Mouse (Mus musculus): ENCODE measurements around the gene Pmp22. TPM values are rescaled to one million over a fixed set of nuclear protein-coding genes. Genes with fewer than 3 reads are reported as not detected.

The Pmp22 gene
- total RNA-seq, 1 experiment = 106 TPM

GRCm38 (mm10) chr11:63180262-63181101 lies 51.7 kb downstream of the Pmp22 start:
- Histone ChIP-seq H3K4me1 (ENCODE audit: control insufficient read depth in 2 of 2, insufficient read depth in 2 of 2, low read length in 2 of 2, poor library complexity in 1 of 2) (peaks cover 3 to 9% of the 10 kb centered on the region in 2 experiments; a peak in 2 of 4 replicates), H3K9me3 (ENCODE audit: control insufficient read depth, insufficient read depth, low read depth, low read length) (no peaks in the 10 kb centered on the region), H3K27ac (ENCODE audit: insufficient read depth, low read depth, low read length, poor library complexity, severe bottlenecking) (no peak overlapping the region), H3K9ac (ENCODE audit: insufficient read depth, low read depth, low read length, poor library complexity, severe bottlenecking) (no peak overlapping the region), H3K4me3 (ENCODE audit: insufficient read depth in 1 of 2, low read depth in 1 of 2, low read length in 2 of 2, poor library complexity in 1 of 2, severe bottlenecking in 1 of 2) (no peak overlapping the region), H3K36me3 (ENCODE audit: control insufficient read depth, insufficient read depth, low read length, poor library complexity, severe bottlenecking) (no peaks in the 10 kb centered on the region)
- in situ Hi-C loops (cut with MboI; ENCODE audit: low sequenced_read_pairs in 2 of 2, unreplicated experiment in 2 of 2) = no loop called here
- no peak for DNase-seq (ENCODE audit: low read depth, low spot score)
- TF ChIP-seq ZNF384 (IDR thresholded peaks at IDR 0.05; ENCODE audit: low read depth, low read length) = no peak
- no peak for TF ChIP-seq HCFC1 (IDR thresholded peaks at IDR 0.05; ENCODE audit: borderline replicate concordance, insufficient read depth, low read length)
- no peak for TF ChIP-seq MAFK (IDR thresholded peaks at IDR 0.05; ENCODE audit: insufficient read depth, low read depth, low read length)
- TF ChIP-seq CHD2 (IDR thresholded peaks at IDR 0.05; ENCODE audit: low read depth, low read length) = no peak
- TF ChIP-seq ZC3H11A (IDR thresholded peaks at IDR 0.05; ENCODE audit: borderline replicate concordance, low read depth, low read length) = no peak

GRCm38 (mm10) chr11:63188803-63189202 lies 60.0 kb downstream of the Pmp22 start:
- no peak for DNase-seq (ENCODE audit: low read depth, low spot score)
- H3K36me3 ChIP-seq (ENCODE audit: control insufficient read depth, insufficient read depth, low read length, poor library complexity, severe bottlenecking) = no peaks in the 10 kb centered on the region
- in situ Hi-C loops (cut with MboI; ENCODE audit: low sequenced_read_pairs in 2 of 2, unreplicated experiment in 2 of 2) = no loop called here

GRCm38 (mm10) chr11:63198070-63198469 lies 69.3 kb downstream of the Pmp22 start:
- TF ChIP-seq CHD2 (IDR thresholded peaks at IDR 0.05; ENCODE audit: low read depth, low read length) = no peak
- TF ChIP-seq MAFK (IDR thresholded peaks at IDR 0.05; ENCODE audit: insufficient read depth, low read depth, low read length) = no peak
- TF ChIP-seq ZNF384 (IDR thresholded peaks at IDR 0.05; ENCODE audit: low read depth, low read length) = no peak
- TF ChIP-seq ZC3H11A (IDR thresholded peaks at IDR 0.05; ENCODE audit: borderline replicate concordance, low read depth, low read length) = no peak
- TF ChIP-seq HCFC1 (IDR thresholded peaks at IDR 0.05; ENCODE audit: borderline replicate concordance, insufficient read depth, low read length) = no peak
- Histone ChIP-seq H3K4me1 (ENCODE audit: control insufficient read depth in 2 of 2, insufficient read depth in 2 of 2, low read length in 2 of 2, poor library complexity in 1 of 2) (peaks cover 0 to 3% of the 10 kb centered on the region in 2 experiments; a peak in 1 of 4 replicates), H3K9ac (ENCODE audit: insufficient read depth, low read depth, low read length, poor library complexity, severe bottlenecking) (no peak overlapping the region), H3K9me3 (ENCODE audit: control insufficient read depth, insufficient read depth, low read depth, low read length) (0 out of 2 replicates have a peak, but pooled peaks cover 3% of the 10 kb centered on the region), H3K36me3 (ENCODE audit: control insufficient read depth, insufficient read depth, low read length, poor library complexity, severe bottlenecking) (no peaks in the 10 kb centered on the region), H3K4me3 (ENCODE audit: insufficient read depth in 1 of 2, low read depth in 1 of 2, low read length in 2 of 2, poor library complexity in 1 of 2, severe bottlenecking in 1 of 2) (no peak overlapping the region), H3K27ac (ENCODE audit: insufficient read depth, low read depth, low read length, poor library complexity, severe bottlenecking) (no peak overlapping the region)
- in situ Hi-C loops (cut with MboI; ENCODE audit: low sequenced_read_pairs in 2 of 2, unreplicated experiment in 2 of 2) = no loop called here
- no peak for DNase-seq (ENCODE audit: low read depth, low spot score)

More at GRCm38 (mm10) chr11:63188803-63189202, 60.0 kb downstream of the Pmp22 start:
- Histone ChIP-seq H3K9me3 (ENCODE audit: control insufficient read depth, insufficient read depth, low read depth, low read length) (no peaks in the 10 kb centered on the region), H3K4me1 (ENCODE audit: control insufficient read depth in 2 of 2, insufficient read depth in 2 of 2, low read length in 2 of 2, poor library complexity in 1 of 2) (no peaks in the 10 kb centered on the region), H3K9ac (ENCODE audit: insufficient read depth, low read depth, low read length, poor library complexity, severe bottlenecking) (no peak overlapping the region), H3K4me3 (ENCODE audit: insufficient read depth in 1 of 2, low read depth in 1 of 2, low read length in 2 of 2, poor library complexity in 1 of 2, severe bottlenecking in 1 of 2) (no peak overlapping the region), H3K27ac (ENCODE audit: insufficient read depth, low read depth, low read length, poor library complexity, severe bottlenecking) (no peak overlapping the region)
- TF ChIP-seq ZC3H11A (IDR thresholded peaks at IDR 0.05; ENCODE audit: borderline replicate concordance, low read depth, low read length) (no peak), ZNF384 (IDR thresholded peaks at IDR 0.05; ENCODE audit: low read depth, low read length) (no peak), CHD2 (IDR thresholded peaks at IDR 0.05; ENCODE audit: low read depth, low read length) (no peak), MAFK (IDR thresholded peaks at IDR 0.05; ENCODE audit: insufficient read depth, low read depth, low read length) (no peak), HCFC1 (IDR thresholded peaks at IDR 0.05; ENCODE audit: borderline replicate concordance, insufficient read depth, low read length) (no peak)

- Histone ChIP-seq H3K4me3 (ENCODE audit: insufficient read depth in 1 of 2, low read depth in 1 of 2, low read length in 2 of 2, poor library complexity in 1 of 2, severe bottlenecking in 1 of 2) (no peak overlapping the region), H3K9me3 (ENCODE audit: control insufficient read depth, insufficient read depth, low read depth, low read length) (0 out of 2 replicates have a peak, but pooled peaks cover 3% of the 10 kb centered on the region), H3K4me1 (ENCODE audit: control insufficient read depth in 2 of 2, insufficient read depth in 2 of 2, low read length in 2 of 2, poor library complexity in 1 of 2) (peaks cover 0 to 3% of the 10 kb centered on the region in 2 experiments; a peak in 1 of 4 replicates), H3K27ac (ENCODE audit: insufficient read depth, low read depth, low read length, poor library complexity, severe bottlenecking) (no peak overlapping the region), H3K9ac (ENCODE audit: insufficient read depth, low read depth, low read length, poor library complexity, severe bottlenecking) (no peak overlapping the region), H3K36me3 (ENCODE audit: control insufficient read depth, insufficient read depth, low read length, poor library complexity, severe bottlenecking) (no peaks in the 10 kb centered on the region)
- TF ChIP-seq ZC3H11A (IDR thresholded peaks at IDR 0.05; ENCODE audit: borderline replicate concordance, low read depth, low read length) = no peak
- TF ChIP-seq ZNF384 (IDR thresholded peaks at IDR 0.05; ENCODE audit: low read depth, low read length) = no peak
- TF ChIP-seq MAFK (IDR thresholded peaks at IDR 0.05; ENCODE audit: insufficient read depth, low read depth, low read length) = no peak
- TF ChIP-seq CHD2 (IDR thresholded peaks at IDR 0.05; ENCODE audit: low read depth, low read length) = no peak
- no peak for TF ChIP-seq HCFC1 (IDR thresholded peaks at IDR 0.05; ENCODE audit: borderline replicate concordance, insufficient read depth, low read length)
- DNase-seq (ENCODE audit: low read depth, low spot score) = no peak
- in situ Hi-C loops (cut with MboI; ENCODE audit: low sequenced_read_pairs in 2 of 2, unreplicated experiment in 2 of 2) = no loop called here
These were observed 73.3 kb downstream of the Pmp22 start for GRCm38 (mm10) chr11:63201989-63202535.

Other genes starting within 250 kb of the Pmp22 start
- 62.5 and 68.5 TPM in 2 replicates for gene Tvp23b, start 249.5 kb upstream of the Pmp22 start, total RNA-seq (2012; rRNA removed)
- gene Cdrt4, start 177.8 kb upstream of the Pmp22 start, total RNA-seq (2012; rRNA removed) = 1.1 and 1.6 TPM in 2 replicates
- not detected in 2 replicates for gene Tekt3, start 67.3 kb upstream of the Pmp22 start, total RNA-seq (2012; rRNA removed)

Data from ES-E14 (cell line).